Mouse (Mus musculus) small intestine, adult 2 months (tissue): Measurements from ENCODE around the gene Spsb2.

Source experiments
- CTCF ChIP-seq: fragments of 200-500 bp; IDR thresholded peaks from 2 replicates; pipeline ENCODE4 v1.5.1; 2012; ENCODE audit warnings: low read depth, mild to moderate bottlenecking, control low read depth, inconsistent platforms, low read length, moderate library complexity, mixed read lengths; ENCODE audit not compliant: insufficient replicate concordance, insufficient read length; ENCODE audit errors: extremely low read depth
- POLR2A ChIP-seq: fragments of 200-500 bp; IDR thresholded peaks from 2 replicates; pipeline ENCODE4 v1.6.1; 2012; ENCODE audit warnings: low read depth, mild to moderate bottlenecking, control low read depth, inconsistent platforms, low read length, moderate library complexity

- no peak for TF ChIP-seq CTCF
- no peak for TF ChIP-seq POLR2A
Measured at GRCm38 (mm10) chr6:124807986-124808357, 489 bp upstream of the Spsb2 start.
